Mouse (Mus musculus): ENCODE results near the gene Sat2.

Sat2 gene

DNA sequence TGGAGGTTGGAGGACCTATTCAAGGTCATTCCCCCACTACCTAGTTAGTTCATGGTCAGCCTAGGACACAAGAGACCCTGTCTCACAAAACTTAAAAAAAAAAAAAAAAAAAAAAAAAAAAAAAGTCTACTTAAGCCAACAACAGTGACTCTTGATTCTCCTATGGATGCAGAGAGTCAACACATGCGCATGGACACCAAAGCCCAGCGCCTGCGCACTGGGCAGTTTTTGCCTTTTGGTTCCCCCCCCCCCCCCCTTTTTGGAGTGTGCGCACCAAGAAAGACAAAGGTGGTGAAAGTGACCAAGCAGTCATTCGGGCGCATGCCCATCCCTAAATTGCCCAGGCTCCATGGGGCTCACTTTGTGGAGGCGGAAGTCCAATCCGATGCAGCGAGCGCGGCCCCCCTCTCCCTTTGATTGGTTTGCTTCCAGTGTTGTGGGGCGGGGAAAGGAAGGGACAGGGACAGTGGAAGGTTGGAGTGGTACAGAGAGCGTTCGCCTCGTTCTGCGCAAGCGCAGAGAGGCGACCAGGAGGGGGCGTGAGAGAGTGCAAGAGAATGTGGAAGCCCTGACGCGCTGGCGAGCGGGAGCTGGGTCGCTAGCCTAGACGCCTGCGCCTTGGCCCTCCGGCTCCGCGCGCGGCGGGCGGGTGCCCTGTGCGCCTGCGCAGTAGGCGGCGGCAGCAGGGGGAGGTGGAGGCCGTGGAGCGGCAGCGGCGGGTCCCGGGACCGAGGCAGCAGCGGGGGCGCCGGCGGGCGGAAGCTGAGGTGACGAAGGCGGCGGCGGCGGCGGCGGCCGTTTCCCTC lies 10.7 kb downstream of the Sat2 start, which contains the start of gene Fxr2:
Fxr2 (plus strand) TSS at position 707 of the 806 bp plus-strand sequence.
- peak; percentile 99 to 100 for DNase-seq (ENCODE audit: low spot score in 2 of 2)

DNA sequence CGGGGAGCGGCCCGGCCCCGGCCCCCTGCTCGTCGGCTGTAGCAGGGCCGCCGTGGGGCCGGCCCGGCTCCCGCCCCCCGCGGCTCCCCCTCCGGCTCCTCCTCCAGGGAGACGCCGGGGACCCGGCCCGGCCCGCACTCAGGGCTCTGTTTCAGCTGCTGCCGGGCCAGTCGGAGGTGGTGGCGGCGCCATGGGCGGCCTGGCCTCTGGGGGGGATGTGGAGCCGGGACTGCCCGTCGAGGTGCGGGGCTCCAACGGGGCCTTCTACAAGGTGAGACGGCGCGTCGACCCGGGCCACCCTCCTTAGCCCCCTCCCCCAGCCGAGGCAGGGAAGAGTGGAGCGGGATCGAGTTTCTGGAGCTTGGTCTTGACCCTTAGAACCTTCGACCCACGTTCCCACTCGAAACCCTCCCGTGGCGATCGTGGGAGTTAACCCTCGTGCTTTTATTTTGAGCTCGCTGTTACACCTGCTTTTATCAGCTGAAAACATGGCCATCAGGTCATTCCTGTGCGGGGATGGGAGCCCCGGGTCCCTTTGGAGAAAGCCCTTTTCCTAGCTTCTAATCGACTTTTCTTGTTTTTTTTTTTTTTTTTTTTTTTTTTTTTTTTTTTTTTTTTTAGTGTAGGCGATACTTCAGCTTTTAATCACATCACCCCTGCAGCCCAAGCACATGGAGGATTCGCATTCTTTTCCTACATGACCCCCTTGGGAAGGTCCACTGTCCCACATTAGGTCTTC lies 11.5 kb downstream of the Sat2 start:
- no peak for DNase-seq (ENCODE audit: low spot score in 2 of 2)

DNA sequence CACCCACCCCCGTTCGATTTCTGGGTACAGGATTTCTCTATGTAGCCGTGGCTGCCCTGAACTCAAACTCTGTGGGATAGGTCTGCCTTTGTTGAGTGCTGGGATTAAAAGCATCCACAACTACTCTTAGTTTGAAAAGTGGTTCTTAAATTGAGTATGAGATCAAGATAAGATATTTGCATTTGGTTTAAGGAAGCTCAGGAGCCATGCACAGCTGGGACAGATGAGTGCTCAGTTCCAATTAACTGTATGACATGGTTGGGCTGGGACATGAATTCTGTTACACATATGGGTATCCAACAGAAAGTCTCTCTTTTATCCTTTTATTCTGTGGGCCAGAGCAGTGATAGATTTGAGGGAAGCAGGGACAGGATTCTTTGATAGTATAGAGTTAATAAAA lies 13.6 kb downstream of the Sat2 start:
- no peak for DNase-seq (ENCODE audit: low spot score in 2 of 2)

DNA sequence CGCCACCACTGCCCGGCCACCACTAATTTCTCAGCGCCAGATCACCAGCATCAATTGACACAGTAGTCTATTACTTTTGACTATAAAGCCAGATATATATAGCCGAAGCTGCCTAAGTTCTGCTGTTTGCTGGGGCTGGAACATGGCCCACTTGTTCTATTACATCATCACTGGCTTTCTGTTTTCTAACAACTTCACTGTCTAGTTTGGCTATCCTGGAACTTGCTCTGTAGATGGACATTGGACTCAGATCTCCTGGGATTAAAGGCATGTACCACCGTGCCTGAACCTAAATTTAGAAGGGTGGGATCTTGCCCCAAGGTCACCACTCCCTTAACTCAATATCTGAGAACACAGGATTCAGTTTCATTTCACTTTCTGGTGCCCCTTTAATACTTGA lies 24.0 kb downstream of the Sat2 start:
- no peak for DNase-seq (ENCODE audit: low spot score in 2 of 2)

DNA sequence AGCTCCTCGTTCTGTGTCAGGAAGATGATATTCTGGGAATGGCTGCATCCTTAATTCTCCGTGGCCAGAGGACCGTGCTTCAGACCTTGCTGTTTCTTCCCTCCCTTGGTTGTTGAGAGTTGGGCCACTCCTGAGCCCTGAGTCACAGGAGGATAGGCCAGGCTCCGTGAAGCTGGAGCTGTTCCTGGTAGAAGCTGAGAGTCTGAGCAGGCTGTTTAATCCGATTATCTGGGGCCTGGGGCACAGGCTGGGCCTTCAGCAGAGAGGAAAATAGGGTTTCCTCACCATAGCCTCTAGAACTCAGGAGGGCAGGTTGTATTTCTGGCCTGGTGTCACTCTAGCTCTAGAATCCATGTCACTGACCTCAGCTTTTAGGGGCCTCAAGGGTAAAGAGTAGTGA lies 31.6 kb downstream of the Sat2 start:
- DNase-seq (ENCODE audit: low spot score in 2 of 2) = no peak

DNA sequence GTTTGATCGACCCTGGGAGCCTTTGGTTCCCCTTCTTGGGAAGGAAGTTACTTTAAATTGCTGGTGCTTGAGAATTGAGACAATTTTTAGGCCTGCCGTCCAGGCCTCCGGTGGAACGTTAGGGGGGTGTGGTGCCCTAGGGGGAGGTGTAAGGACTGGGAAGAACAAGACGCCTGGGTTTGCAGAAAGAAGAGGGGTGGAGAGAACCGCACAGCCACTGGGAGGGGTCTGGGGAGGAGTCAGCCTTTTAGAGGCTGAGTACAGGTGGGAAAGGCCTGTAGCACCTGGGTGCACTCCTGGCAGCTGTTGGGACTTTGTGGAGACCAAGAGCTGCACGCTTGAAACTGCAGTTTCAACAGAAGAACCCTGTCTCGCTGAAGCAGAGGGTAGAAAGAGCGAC lies 32.9 kb downstream of the Sat2 start:
- no peak for DNase-seq (ENCODE audit: low spot score in 2 of 2)

DNA sequence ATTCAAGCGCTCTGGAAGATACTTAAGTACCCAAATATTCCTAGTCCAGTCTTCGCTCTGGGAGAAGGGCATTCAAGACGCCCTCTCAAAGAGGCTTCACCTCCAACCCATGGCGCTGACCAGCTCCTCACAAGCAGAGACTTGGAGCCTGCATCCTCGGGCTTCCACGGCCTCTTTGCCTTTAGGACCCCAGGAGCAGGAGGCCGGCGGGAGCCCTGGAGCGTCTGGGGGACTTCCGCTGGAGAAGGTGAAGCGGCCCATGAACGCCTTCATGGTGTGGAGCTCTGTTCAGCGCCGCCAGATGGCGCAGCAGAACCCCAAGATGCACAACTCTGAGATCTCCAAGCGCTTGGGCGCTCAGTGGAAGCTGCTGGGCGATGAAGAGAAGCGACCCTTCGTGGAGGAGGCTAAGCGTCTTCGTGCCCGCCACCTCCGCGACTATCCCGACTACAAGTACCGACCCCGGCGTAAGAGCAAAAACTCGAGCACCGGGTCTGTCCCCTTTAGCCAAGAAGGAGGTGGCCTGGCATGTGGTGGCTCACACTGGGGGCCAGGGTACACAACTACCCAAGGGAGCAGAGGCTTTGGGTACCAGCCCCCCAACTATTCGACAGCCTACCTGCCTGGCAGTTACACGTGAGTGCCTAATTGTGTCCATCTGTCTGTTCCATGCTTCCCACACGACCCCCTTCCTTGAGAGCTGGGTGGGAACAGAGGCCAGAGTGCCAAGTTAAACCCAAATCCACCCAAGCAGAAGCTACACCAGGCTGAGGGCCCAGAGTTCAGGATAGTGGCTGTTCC lies 33.6 kb downstream of the Sat2 start, which contains the start of gene Sox15:
Sox15 (plus strand) TSS at position 51 of the 801 bp plus-strand sequence.
- DNase-seq (ENCODE audit: low spot score in 2 of 2) = no peak

DNA sequence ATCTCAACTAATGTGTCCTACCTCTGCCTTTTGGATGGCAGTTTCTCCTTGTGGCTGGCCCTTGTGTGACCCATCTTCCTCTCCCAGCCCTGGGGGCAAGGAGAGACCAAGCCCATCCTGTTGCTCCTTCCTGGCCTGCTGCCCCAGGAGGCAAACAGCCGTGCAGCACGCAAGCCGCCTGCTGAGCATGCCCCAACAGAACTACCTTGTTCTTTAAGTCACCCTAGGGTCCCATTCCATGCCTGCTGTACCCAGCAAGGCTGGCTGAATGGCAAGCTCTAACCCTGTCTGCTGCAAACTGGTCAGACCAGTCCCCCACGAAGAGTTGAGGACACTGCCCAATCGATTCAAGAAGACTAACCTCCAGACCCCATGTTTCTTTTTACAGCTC lies 34.2 kb downstream of the Sat2 start:
- no peak for DNase-seq (ENCODE audit: low spot score in 2 of 2)

DNA sequence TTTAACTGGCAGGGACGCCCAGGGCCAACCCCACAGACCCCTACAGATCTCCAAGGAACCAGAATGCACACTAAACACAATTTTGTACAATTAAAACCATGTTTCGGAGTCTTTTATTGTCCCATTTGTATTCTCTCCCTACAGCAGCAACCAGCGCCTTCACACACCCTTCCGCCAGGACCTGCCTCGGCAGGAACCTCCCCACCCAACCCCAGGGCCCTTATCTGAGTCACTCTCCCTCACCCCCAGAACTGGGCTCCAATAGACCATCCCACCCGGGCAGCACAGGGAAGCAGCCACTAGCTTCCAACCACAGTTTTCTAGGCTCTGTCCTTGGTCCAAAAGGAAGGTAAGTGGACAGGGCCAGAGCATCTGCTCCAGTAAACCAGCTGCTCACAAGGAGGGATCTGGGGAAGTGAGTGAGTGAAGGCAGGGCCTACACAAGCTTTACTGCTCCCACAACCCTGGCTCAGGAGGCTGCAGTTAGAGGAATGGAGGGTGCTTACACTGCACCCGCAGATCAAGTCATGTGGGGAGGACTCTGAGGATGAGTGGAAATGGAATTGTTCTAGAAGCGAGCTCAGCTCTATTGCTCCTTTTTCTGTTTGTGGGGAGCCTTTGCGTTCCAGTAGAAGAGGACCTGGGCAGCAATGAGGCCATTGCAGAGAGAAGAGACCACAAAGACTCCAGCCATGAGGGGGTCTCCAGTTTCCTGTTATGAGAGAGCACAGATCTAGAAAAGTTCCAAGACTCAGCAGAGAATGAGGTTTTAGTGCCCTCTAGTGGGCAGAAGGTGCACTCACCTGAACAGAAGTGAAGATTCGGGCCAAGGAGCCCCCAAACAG lies 35.0 kb downstream of the Sat2 start:
- DNase-seq (ENCODE audit: low spot score in 2 of 2) = peak; percentile 40 to 73

DNA sequence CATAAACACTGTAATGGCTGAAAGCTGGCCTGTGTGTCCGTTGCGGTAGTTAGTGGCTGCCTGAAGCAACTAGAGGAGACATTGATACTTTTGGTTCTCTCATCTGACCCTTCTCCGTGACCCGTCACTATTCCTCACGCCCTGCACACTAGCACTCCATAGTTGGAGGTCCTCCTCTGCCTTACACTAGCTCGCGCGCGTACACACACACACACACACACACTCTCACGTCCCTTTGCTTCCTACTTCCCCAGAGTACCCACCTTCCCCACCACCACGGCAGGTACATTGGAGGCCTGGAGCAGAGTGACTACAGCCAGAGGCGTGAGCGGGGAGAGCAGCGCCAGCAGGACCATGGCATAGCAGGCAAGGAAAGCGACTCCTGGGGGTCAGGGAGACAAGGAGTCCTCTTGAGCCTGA lies 35.6 kb downstream of the Sat2 start:
- DNase-seq (ENCODE audit: low spot score in 2 of 2) = no peak

DNA sequence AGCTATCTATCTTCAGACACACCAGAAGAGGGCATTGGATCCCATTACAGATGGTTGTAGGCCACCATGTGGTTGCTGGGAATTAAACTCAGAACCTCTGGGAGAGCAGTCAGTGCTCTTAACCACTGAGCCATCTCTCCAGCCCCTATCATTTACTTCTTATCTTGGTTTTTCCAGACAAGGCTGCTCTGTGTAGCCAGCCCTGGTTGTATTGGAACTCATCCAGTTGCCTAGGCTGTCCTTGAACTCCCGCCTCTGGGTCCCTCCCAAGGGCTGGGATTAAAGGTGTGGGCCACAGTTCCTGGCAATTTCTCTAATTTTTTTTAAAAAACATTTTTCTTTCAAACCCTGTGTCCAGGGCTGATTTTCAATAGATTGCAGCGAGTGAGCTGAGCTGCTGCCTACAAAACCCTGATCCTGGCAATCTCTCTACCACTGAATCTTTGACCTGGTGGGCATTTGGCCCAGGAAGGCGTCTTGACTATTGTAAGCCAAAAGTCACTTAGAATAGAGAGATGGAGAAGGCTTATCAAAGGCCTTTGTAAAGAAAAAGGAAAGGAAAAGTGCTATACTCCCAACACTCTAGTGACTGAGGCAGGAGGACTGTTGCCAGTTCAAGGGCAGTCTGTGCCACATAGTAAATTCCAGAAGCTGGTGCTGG lies 39.5 kb downstream of the Sat2 start:
- DNase-seq (ENCODE audit: low spot score in 2 of 2) = no peak

DNA sequence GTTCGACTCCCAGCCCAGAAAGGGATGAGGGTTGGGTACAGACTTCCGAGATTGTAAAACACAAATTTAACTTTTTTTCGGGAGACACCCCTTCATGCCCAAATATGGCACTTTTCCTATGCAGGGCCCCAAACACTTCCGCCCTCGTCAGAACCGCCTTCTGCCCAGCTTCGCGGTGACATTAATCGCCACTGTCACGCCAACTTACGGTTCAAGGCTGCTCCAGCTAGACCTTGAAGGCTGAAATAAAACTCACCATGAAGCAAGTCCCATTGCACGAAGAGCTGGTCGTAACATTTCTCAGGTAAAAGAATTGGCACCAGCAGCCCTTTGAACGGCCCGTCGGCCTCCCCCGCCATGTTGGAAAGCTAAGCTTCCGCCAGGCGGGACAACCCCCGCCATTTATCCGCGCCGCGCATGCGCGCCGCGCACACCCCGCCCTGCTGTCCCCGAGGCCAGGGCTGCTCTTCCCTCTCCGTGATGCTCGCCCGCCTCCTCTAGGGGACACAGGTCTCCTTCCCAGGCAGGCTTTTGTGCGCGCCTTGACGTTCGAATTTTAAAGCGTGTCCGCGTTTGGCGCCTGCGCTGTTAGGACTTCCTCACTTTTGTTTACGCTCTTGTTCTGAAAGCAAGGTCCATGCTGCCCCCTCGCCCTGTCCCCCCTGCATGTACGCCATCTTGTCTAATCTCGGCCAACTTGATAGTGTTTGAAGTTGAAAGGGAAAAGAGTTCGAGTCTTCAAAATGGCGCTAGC lies 40.6 kb downstream of the Sat2 start, which contains the start of gene Mpdu1:
Mpdu1 (minus strand) TSS at position 430 of the 754 bp plus-strand sequence.
- DNase-seq (ENCODE audit: low spot score in 2 of 2) = peak; percentile 91 to 93

DNA sequence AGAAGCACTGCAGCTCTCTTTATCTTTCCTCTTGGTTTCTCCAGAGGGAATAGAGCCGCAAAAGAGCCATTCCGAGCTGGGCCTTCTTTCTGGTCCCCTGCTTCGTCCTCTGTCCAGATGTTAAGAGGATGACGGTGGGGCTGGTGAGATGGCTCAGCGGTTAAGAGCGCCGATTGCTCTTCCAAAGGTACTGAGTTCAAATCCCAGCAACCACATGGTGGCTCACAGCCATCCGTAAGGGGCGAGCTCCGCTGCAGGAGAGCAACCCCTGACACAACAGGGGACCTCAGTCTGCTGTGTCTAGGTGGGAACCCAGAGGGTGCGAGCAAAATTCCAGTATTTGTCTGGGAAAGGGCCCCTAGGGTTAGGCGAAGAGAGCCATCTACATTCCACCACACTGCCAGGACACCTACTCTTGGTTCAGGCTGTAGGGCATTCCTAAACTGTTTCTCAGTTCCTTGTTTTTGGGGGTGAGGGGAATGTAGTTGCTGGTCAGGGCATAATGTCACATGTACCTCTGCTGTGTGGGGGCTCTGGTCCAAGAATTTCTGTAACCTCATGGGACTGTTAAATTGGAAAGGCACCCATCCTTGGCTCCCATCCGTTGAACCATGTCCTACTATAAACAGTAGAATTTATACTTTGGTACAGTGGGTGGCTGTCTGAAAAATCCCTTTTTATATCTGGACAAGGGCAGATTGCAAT lies 41.3 kb downstream of the Sat2 start:
- peak in 1 of 2 experiments; percentile 15 for DNase-seq (ENCODE audit: low spot score in 2 of 2)

DNA sequence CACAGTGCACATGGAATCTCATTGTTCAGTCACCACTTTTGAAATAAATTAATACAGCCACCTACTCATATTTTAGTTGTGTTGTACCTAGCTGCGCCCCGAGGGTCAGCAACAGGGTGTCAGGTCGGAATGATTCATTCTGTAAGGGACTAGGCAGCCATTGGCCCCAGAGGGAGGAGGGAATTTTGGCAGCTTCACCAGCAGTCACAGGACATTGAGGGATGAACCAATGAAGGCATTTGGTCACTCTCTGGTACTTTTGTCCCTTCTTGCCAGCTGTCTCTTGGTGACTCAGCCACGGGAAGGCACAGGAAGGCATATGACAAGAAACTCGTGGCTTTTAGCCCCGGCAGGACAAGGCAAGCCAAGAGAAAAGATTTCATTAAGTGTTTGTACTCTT lies 42.0 kb downstream of the Sat2 start:
- no peak for DNase-seq (ENCODE audit: low spot score in 2 of 2)

DNA sequence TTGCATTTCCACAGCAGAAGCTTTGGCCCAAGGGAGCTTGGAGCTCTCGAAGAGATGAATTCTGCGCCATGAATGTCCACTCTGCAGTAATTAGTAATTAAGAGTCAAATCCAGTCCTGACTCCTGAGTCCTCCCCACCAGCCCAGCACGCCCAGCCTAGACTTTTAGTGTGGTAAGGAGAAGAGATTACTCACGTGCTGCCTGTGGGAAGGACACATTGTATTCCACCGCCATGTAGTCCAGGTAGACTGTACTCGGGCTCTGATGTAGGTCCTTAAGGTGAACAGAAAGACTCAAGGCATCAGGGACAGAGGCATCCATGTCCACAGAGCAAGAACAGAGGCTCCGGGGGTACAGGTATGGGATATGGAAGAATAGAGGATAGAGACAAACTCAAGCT lies 43.0 kb downstream of the Sat2 start:
- no peak for DNase-seq (ENCODE audit: low spot score in 2 of 2)

DNA sequence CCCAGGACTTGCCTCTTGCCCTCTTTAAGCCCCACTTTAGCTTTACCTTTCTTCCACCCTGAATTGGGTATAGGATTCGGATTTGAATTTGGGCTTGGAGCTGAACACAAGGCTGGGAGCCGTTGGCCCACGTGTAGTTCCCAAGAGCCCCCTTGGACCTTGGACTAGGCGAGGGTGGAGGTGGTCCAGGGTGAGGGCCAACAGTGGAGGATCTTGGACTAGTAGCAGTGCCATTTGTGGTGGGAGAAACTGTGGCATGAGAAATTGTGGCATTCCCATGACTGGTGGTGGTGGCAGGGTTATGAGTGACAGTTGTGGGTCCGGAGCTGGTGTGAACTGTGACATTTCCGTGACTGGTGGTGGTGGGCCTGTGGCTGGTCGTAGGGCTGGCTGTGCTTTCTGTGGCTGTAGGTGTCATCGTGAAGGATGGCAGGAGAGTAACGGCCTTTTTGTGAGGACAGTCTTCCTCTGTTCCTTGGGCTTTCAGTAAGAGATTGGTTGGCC lies 43.7 kb downstream of the Sat2 start:
- DNase-seq (ENCODE audit: low spot score in 2 of 2) = no peak

DNA sequence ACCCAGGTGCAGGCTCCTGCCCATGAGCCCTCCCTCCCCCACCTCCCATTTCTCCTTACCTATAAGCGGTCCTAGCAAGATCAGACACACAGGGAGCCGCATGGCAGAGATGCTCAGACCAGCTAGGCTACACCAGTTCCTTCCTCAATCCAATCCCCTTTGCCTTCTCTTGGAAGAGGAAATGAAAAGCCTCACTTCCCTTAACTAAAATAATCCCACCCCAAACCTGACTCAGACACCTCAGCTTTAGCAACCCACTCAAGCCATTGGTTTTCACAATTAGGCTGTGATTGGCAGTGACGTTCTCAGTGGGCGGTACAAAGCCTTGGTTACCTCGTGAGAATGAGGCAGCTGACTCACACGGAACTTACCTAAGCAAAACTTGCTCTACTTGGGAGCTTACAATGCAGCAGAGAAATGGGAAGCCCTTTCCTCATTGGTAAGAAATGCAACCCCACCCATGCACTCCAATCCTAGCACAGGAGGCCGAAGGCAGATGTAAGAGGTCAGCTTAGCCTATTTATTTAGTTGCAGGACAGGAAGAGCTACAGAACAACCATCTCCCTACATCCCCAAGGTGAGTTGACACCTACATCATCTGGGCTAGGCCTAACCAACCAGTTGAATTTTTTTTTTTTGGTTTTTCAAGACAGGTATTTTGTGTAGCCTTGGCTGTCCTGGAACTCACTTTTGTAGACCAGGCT lies 44.3 kb downstream of the Sat2 start, which contains the start of gene Cd68:
Cd68 (minus strand) TSS at position 193 of the 704 bp plus-strand sequence.
- DNase-seq (ENCODE audit: low spot score in 2 of 2) = no peak

DNA sequence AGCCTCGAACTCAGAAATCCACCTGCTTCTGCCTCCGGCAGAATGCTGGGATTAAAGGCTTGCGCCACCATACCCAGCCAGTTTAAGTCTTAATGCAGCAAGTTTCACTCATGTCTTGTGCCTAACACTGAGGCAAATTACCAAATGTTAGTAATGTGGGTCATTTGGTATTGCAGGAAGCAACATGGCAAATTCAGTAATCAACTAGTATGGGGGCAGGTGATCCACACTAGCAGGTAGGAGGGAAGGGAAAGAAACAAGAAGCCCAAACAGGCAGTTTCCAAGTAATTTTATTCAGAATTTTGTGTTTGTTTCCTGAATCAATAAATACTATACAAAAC lies 44.8 kb downstream of the Sat2 start:
- DNase-seq (ENCODE audit: low spot score in 2 of 2) = no peak
